Mouse (Mus musculus) urinary bladder, postnatal 25 days (tissue): ENCODE data around the gene Hoxc13.

ENCODE experiments used
- DNase-seq: peaks from one replicate; pipeline ENCODE4 v3.0.0; 2022; ENCODE audit warnings: low spot score

Gene Hoxc13

GRCm38 (mm10) chr15:102921053-102922011, at the start of gene Hoxc13:
Gene Hoxc13, plus strand, starts transcription at chr15:102921103.
- DNase-seq, result no peak

- DNase-seq, result no peak
Observed at GRCm38 (mm10) chr15:102885803-102886202, 35.1 kb upstream of the Hoxc13 start.

- no peak for DNase-seq
Observed at GRCm38 (mm10) chr15:102895115-102895514, 25.8 kb upstream of the Hoxc13 start.

- DNase-seq, result no peak
Observed at GRCm38 (mm10) chr15:102904946-102905345, 16.0 kb upstream of the Hoxc13 start.

GRCm38 (mm10) chr15:102909536-102909935, 11.4 kb upstream of the Hoxc13 start:
- DNase-seq, result no peak

GRCm38 (mm10) chr15:102910038-102910437, 10.9 kb upstream of the Hoxc13 start:
- DNase-seq, result no peak

- DNase-seq, result no peak
Observed at GRCm38 (mm10) chr15:102910496-102911095, 10.3 kb upstream of the Hoxc13 start.

GRCm38 (mm10) chr15:102913038-102913585, 7.8 kb upstream of the Hoxc13 start:
- DNase-seq, result no peak

GRCm38 (mm10) chr15:102917972-102918572, 2.8 kb upstream of the Hoxc13 start:
- no peak for DNase-seq

- DNase-seq, result no peak
Observed at GRCm38 (mm10) chr15:102918611-102919265, 2.2 kb upstream of the Hoxc13 start.

GRCm38 (mm10) chr15:102919336-102920180, 1.3 kb upstream of the Hoxc13 start:
- no peak for DNase-seq

GRCm38 (mm10) chr15:102920619-102921018, 284 bp upstream of the Hoxc13 start:
- DNase-seq, result peak; percentile 29

- peak; percentile 49 for DNase-seq
Observed at GRCm38 (mm10) chr15:102922012-102922362, 1.1 kb downstream of the Hoxc13 start.

- no peak for DNase-seq
Observed at GRCm38 (mm10) chr15:102922636-102923500, 2.0 kb downstream of the Hoxc13 start.

- no peak for DNase-seq
Observed at GRCm38 (mm10) chr15:102927032-102927645, 6.2 kb downstream of the Hoxc13 start.

- no peak for DNase-seq
Observed at GRCm38 (mm10) chr15:102931706-102932358, 10.9 kb downstream of the Hoxc13 start.

- DNase-seq, result no peak
Observed at GRCm38 (mm10) chr15:102934438-102934837, 13.5 kb downstream of the Hoxc13 start.

- no peak for DNase-seq
Observed at GRCm38 (mm10) chr15:102934897-102935296, 14.0 kb downstream of the Hoxc13 start.
